Mouse (Mus musculus): Measurements from ENCODE around the gene Wfdc1. TPM values are rescaled to one million over a fixed set of nuclear protein-coding genes. Genes with fewer than 3 reads are reported as not detected.
A peak's percentile ranks its signal among the peaks of the same experiment; 100 is the strongest.

The Wfdc1 gene
- 10 to 100 TPM in 3 of 4 experiments, 1 to 10 TPM in 1; 9.0 to 14.0 (median 12.8) TPM for total RNA-seq (2022)

DNA sequence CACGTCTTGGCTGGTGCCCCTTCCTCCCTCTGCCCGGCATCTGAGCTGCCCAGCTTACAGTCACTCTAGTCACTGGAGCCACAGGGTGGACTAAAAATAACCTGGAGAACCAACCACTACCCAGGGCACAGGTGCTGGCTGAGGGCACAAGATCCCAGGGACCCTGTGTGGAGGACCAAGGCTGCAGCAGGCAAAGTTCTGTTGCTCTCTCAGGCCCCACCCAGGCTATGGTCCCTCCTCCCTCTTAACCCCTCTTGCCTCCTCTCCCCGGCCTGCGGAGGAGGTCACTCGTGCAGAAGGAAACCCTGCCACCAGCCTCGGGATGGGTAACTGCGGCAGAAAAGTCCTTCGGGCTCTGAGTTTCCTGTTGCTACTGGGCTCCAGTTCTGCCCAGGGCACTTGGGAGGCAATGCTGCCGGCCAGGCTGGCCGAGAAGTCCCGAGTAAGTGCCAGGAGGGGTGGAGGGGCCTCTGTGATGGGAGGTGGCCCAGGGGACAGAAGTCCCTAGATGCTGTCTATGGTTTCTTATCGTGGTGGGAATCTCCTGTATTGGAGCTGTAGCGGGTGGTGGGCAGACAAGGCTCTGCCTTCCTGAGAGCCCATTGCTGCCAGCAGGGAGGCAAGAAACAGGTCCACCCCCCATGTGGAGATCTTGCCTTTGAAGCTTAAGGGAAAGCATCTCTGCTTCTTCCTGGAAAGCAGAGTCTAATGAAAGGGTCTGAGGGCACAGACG lies at the start of gene Wfdc1:
Gene Wfdc1 (plus strand): TSS at position 147 of the 733 bp plus-strand sequence.
- no peak for DNase-seq

DNA sequence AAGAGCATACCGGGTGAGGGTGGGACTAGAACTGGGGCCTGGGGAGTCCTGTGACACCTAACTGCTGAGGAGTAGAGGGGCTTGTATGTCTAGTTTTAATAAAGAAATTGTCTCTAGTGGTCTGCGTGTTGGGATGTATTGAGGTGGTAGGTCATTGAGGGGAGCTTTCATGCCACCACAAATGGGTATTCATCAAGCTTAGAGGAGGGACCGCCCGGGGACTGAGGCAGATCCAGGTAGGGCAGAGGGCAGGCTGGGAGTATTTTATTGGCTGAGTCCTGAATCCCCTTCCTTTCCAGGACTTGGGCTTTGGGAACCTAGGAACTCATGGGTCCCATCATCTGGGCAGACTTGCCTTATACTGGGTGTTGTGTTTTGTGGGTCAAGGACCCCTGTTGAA lies 49.4 kb upstream of the Wfdc1 start:
- no peak for DNase-seq

DNA sequence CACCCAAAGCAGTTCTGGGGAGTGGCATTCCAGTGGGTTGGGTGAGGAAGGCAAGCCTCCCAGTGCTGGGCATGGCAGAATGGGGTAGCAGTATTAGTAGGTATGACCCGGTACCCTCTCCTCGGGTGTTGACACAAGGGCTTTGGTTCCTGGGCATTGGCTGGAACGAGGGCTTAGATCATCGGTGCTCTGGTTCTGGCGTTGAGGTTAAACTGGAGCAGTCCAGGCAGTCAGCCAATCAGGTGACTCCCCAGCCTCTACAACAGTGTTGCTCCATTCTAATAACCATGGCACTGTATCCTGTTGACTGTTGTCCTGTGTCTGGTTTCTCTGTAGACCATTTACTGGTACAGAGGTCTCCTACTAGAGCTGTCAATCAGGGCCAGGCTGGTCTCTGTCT lies 48.6 kb upstream of the Wfdc1 start:
- DNase-seq, result no peak

DNA sequence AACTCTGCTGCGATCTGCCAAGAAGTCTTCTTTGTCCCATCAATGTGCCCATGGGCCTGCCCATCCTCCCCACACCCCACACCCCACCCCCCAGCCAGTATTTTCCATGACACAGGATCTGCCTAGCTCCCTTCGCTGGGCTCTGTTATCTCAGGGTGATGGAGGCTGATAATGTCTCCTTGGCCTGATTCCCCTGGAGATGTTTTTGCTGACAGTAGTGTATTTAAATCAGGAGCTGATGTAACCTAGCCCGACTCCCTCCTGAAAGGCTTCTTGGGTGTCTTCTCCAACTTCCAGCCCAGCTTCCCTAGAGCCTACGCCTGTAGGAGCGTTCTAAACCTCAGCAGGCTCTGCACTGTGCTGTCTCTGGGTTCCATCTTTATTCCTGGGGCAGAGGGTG lies 47.3 kb upstream of the Wfdc1 start:
- DNase-seq, result no peak

DNA sequence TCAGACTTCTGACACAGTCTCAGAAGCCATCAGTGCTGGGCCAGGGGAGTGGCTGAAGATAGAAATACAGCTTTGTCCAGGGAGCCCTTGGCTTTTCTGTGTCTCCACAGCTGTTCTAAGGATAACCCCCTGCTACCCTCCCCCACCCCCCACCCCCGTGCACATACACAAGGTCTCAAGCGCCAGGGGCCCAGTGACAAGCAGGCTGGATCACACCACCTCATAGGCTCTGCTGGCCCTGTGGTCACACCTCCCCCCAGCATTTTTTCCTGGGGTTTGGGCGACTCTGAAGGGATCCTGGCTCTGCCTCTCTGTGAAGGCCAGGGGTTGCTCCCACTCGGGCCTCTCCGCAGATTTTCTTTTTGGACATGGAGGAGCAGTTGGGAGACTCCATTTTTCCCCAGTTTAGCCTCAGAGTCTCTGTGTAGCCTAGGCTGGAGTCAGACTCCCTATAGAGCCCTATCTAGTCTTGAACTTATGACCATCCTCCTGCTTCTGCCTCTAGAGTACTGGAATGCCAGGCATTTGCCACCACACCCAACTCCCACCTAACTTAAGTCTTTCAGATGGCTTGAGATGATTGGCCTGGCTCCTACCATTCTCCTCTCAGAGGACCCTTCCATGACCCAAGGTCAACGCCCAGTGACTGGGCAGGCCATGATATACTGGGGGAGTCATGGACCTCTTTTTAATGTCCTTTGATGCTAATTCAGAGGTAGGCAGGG lies 45.9 kb upstream of the Wfdc1 start:
- no peak for DNase-seq

DNA sequence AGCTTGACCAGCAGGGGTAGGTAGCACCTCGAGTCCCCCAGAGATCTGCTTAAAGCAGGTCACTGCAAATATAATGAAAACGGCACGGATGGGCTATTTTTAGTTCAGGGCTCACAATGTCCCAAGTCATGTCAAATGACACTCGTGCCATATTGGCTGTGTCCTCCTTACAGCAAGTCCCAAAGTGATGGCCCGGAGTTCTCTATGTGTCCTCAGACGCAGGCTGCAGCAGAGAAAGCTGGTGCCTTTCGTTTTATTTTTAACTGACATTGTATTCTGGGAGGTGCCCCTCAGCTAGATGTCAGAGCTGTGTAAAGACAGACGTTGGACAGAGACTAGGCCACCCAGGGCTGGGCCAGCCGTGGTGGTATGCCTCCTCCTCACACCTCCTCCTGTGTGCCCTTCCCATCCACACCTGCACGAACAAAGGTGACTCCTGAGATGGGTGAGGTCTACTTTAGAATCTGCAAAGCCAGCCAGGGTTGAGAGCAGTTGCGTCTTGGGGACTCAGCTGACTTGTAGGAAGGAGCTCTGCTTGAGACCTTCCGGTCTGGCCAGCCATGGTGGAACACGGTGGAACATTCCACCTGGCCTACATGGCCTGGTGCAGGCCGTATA lies 45.2 kb upstream of the Wfdc1 start:
- no peak for DNase-seq

DNA sequence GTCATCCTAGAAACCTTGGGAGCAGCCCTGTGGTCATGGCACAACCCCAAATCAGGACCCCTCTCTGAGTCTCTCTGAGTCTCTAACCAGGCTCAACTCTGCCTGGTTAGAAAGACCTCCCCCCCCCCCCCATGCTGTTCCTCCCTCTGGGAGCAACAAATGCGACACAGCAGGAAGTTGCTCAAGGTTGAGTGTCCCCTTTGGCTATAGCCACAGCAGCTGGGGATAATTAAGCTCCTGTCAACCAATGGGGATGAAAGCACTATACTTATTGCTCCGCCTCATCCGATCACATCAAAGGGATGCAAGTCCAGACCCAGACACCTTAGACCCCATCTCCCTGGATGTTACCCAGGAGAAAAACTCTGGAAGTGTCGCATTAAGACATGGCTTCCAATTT lies 43.6 kb upstream of the Wfdc1 start:
- no peak for DNase-seq

DNA sequence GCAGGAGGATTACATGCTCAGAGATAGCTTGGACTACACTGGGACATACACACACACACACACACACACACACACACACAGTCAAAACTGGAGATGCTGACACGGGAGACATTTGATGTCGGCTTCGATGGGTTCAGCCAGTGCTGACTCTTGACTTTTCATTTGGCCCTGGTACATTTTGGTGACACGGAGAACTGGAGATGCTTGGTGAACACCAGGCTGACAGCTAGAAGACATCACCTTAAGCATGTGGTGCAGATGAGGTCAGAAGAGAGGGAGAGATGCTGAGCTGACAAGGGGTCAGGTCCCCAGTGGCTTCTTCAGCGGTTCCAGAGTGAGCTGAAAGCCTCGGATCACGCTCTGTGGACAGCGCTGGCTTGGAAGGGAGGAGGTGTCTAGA lies 43.1 kb upstream of the Wfdc1 start:
- no peak for DNase-seq

DNA sequence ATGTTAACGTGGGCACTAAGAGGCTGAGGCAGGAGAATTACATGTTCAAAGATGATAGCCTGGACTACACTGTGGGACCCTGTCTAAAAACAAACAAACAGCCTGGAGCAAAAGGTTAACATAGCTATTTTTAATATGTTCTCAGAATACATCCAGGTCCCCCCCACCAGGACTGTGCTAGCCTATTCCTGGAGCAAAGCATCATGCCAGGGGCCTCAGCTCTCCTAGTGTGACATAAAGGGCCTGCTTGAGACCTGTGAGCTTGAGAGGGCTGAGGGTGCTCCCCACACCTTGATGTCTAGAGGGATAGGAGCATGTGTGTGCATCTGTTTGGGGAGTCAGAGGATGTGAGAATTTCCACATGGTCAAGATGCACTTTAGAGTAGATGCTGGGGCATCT lies 42.4 kb upstream of the Wfdc1 start:
- DNase-seq, result no peak

DNA sequence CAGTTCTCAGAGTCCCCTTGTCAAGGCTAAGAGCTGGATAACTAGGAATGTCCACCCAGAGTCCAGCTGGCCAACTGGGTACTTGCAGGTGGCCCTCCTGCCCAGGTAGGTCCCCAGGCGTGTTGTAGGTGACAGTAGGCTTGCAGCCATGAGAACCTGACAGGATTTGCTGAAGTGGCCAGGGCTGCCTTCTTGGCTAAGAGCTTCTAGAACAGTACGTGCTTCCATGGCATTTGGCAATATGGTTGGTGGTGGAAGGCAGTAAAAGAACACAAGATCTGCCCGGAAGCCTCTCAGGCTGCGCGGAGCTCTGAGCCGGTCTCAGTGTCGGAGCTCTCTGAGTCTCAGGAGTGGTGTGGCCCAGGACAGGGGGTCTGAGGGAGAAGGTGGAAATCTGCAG lies 41.2 kb upstream of the Wfdc1 start:
- no peak for DNase-seq

DNA sequence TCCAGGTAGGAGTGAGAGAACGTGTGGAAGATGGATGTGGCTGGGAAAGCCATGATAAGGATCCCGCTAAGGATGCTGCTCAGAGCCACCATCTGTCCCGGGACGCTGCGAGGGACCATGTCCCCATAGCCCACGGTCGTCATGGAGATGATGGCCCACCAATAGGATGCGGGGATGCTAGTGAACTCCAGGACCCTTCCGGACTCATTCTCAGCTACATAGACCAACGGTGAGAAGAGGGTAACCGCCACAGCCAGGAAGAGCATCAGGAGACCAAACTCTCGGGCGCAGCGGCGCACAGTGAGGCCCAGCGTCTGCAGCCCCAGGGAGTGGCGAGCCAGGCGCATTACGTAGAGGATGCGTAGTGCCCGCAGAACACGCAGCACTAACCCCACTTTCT lies 40.4 kb upstream of the Wfdc1 start:
- DNase-seq, result no peak

DNA sequence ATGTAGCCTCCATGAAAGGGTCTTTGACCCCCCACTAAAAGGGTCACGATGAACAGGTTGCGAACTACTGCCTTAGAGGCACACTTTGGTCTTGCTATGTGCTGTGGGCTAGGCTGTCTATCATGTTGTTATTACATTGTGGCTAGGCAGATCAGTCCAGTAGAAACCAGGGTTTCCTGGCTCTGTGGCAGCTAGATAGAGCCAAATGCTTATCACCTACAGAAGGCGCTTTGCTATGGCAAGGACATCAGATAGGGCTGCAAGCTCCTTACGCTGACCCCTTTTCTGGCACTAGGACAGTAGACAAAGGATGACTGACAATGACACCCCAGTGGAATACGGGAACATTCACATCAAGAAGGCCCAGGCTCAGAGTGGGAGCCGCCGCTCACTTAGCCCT lies 39.0 kb upstream of the Wfdc1 start:
- DNase-seq, result no peak

DNA sequence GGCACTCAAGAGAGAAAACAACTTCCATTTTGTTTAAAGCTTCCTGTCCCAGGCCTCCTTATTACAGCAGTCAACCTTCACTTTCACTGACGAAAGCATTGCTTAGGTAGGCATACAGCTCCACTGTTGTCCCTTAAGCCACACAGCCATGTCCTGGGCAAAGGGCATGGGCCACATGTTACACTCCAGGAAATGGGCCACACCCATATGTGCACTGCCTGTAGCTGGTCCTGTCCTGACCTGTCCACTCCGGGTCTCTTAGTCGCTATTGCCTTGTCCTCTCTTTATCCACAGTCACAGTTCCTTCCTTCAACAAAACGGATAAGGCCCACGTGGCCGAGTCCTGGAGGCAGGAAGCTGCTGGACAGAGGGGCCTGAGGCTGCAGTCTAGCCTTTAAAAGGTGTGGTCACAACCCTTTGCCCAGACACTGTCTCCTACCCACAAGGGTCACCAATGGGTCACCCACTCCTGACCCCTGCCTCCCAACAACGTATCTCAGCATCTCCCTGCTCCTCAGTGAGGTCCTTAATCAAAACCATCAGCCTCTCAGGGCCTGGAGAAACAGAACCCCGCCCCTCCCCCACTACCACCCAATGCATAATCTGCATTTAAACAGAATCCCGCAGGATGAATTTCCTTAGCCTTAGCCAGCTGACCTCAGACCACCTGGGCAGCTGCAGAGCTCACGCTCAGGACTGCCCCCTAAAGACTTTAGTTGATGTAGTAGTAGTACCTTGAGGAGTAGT lies 38.4 kb upstream of the Wfdc1 start:
- no peak for DNase-seq

DNA sequence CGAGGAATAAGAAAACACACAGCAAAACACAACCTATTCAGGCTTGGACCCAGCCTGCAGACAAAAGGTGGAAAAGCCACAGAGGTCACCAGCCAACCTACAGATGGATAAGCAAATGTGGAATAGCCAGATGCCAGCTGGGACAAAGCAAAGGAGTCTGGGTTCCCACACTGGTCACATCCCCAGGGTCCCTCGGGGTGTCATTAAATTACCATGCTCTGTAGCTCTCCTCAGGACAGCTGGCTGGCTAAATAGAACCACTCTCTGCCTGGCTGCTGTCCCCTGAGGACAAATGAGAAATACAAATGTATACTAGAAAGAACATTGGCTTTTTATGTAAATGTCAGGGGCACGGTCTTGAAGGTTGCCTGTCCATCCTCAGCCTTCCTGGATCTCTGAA lies 35.3 kb upstream of the Wfdc1 start:
- DNase-seq, result no peak

DNA sequence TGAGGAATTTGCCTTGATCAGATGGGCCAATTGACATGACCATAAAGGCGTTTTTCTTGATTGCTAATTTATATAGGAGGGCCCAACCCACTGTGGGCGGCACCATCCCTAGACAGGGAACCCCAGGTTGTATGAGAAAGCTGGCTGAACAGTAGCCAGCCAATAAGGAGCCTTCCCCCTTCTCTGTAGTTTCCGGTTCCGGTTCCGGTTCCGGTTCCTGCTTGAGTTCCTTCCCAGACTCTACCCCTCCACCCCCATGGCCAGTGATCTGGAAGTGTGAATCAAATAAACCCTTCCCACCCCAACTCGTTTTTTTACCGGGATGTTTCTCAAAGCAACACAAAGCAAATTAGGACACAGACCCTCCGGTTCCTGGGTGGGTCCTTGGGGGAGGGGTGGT lies 33.9 kb upstream of the Wfdc1 start:
- no peak for DNase-seq

DNA sequence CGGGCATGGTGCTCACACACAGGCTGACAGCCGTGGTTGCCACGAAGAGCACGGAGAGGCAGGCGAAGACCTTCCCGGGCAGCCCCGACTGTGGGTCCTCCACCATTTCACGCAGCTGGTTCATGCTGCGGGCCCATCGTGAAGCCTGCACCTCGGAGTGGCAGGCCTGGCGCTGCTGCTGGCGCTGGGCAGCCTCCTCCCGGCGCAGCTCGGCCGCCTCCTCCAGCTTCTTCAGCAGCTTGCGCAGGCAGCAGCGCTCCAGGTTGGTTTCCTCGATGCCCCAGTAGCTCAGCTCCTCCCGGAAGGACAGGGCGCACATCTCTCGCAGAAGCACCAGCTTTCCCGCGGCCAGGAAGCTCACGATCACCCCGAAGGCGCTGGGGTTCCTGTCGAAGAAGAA lies 33.3 kb upstream of the Wfdc1 start:
- no peak for DNase-seq

DNA sequence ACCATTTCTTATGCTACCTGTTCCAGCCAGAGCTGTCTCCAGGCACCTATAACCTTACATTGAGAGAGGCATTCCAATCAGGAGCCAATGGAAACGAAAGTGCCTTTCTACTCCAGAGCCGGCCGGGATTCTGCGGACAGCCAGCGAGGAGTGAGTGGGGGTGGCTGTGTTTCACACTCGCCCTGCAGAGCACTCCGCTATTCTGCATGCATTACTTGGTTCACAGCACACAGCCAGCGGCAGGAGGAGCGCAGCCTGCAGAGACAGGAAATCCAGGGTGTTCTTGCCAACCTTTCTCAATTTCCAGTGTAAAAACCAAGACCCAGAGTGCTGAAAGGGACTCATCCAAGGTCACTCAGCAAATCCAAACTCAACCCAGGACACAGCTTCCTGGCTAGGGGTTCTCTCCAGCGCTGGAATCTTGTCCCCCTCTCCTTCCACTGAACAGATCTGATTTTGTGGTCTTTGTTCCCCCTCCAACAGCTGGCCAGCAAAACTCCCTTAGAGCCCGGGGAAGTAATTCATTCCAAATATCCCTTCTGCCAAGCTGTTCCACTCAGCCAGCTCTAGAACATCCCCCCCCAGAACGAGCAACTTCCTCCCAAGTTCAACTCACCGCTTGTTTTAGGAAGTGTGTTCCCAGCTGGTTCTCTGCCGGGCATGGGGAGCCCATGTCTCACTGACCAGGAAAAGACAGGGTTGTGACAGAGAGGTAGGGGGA lies 31.4 kb upstream of the Wfdc1 start:
- DNase-seq, result no peak

DNA sequence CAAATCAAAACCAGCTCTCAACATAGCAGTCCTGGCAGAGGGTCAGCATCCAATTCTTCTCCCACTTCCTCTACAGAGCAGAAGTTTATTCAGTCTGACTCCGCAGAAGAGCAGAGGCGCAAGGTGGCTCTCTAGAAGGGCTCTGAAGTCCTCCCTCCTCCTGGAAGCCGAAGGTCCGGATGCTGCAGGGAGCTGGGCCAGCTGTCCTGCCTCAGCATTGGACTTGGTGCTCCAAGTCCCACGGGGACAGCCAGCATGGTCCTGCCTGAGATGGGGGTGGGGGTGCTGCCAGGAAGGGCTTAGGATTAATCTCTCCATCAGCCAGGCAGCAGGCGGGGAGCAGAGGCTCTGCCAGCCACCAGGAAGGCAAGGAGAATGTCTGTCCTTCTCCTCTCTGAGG lies 30.8 kb upstream of the Wfdc1 start, which contains the start of gene Kcng4:
Gene Kcng4 (minus strand): TSS at position 303 of the 400 bp plus-strand sequence.
- no peak for DNase-seq

DNA sequence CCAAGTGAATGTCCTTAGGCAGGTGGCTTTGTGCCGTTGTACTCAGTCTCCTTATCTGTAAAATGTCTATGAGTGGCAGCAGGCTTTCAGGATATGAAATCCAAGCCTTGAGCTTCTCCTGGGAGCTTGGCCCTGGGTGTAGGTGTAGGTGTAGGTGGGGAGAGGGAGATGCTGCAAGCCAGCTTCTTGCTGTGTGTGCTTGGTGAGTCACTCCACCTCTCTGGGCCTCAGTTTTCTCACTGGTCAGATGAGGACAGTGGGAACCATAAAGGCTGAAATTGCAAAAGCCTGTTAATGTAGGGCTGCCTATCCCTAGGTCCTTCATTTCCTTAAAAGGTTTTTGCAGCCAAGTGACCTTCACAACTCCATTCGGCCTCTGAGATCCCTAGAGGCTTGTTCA lies 30.2 kb upstream of the Wfdc1 start:
- no peak for DNase-seq

DNA sequence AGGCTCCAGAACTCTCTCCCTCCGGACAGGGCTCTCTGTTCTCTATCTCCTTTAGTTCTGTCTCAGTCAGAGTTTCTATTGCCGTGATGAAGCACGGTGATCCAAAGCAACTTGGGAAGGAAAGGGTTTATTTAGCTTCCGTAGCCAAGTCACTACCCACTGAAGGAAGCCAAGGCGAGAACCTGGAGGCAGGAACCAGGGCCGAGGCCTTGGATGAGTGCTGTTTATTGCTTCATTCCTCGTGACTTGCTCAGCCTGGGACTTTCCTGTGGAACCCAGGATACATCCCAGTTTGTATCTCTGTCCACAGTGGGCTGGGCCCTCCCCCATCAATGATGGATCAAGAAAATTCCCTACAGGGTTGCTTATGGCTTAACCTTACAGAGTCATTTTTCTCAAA lies 29.4 kb upstream of the Wfdc1 start:
- DNase-seq, result peak; percentile 49

DNA sequence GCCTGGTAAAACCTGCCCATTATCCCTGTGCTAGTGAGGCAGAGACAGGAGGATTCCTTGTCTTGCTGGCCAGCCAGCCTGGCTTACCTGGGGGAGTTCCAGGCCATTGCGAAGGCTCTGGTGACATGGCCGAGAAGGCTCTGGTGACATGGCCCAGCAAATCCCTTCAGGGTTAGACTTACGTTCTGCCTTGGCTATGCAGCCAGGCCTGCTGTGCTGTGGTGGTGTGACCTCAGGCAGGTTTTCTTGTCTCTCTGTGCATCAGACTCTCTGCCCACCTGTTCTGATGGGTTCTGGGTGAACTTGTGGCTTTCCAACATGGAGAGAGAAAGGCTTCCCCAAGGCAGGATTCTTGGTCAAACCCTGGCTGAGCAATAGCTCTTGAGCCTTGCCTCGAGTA lies 28.8 kb upstream of the Wfdc1 start:
- no peak for DNase-seq

DNA sequence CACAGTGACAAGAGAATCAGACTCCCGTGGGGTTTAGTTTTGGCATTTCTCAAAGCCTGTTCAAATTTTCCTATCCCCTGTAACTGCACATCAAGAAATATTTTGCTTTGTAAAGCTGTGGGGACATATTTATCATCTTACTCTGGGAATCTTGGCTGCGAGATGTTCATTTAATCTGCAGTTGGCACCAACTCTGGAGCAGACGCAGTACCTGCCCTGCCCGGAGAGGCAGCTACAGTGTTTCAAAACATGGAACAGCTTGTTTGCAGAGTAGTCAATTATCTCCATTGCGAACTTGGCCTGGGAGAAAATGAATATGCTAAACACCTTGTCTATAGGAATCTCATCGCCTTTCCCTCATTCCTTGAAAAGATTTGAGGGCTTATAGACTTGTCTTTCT lies 27.9 kb upstream of the Wfdc1 start:
- no peak for DNase-seq
